Mouse (Mus musculus) bone marrow macrophage, adult 2 months (primary cell): ENCODE results near the gene Pomt2.

ENCODE experiments used
- CTCF ChIP-seq: IDR thresholded peaks from 2 replicates; pipeline ENCODE4 v1.5.1; 2012; ENCODE audit warnings: low read depth, mild to moderate bottlenecking, low read length, moderate library complexity
- POLR2A ChIP-seq: IDR thresholded peaks from 2 replicates; pipeline ENCODE4 v1.6.1; 2012; ENCODE audit warnings: mild to moderate bottlenecking, low read depth, low read length, borderline replicate concordance

- TF ChIP-seq CTCF, result no peak
- TF ChIP-seq POLR2A, result no peak
These were observed 40.3 kb downstream of the Pomt2 start for GRCm38 (mm10) chr12:87107357-87107977.
